Mouse (Mus musculus) mammary gland, adult 2 months (tissue): ENCODE results near the gene Ren1. TPM values are rescaled to one million over a fixed set of nuclear protein-coding genes. Genes with fewer than 3 reads are reported as not detected.

ENCODE experiments used
- polyA plus RNA-seq: library from polyadenylated mRNA; depleted of rRNA; stranded (reverse); fragments of >200 nt; gene quantifications from 2 replicates; pipeline ENCODE4 v1.2.3, GENCODE M21; 2012; ENCODE audit warnings: low replicate concordance; rRNA removed

Gene Ren1
- 0.16 and 0.32 TPM in 2 replicates for polyA plus RNA-seq

GRCm38 (mm10) chr1:133350210-133350609 is at the start of gene Ren1:
TSS of gene Ren1 (plus strand) at chr1:133350510.

GRCm38 (mm10) chr1:133309652-133310267 is 40.5 kb upstream of the Ren1 start, which contains the start of gene Golt1a:
TSS of gene Golt1a (plus strand) at chr1:133309800.

GRCm38 (mm10) chr1:133321267-133321925 is 28.9 kb upstream of the Ren1 start, which contains the start of gene Kiss1:
TSS of gene Kiss1 (plus strand) at chr1:133321875.

GRCm38 (mm10) chr1:133363276-133364021 is 13.1 kb downstream of the Ren1 start, which contains the start of gene Etnk2:
TSS of gene Etnk2 (plus strand) at chr1:133363572.

Other genes starting within 250 kb of the Ren1 start
- gene Ppp1r15b, start 219.4 kb upstream of the Ren1 start, polyA plus RNA-seq = 27.5 and 44.2 TPM in 2 replicates
- 31.0 and 47.6 TPM in 2 replicates for gene Plekha6, start 186.3 kb upstream of the Ren1 start, polyA plus RNA-seq
- gene Golt1a, start 40.7 kb upstream of the Ren1 start, polyA plus RNA-seq = 0.14 TPM in 1 of 2 replicates, not detected in the other
- not detected in 2 replicates for gene Kiss1, start 28.6 kb upstream of the Ren1 start, polyA plus RNA-seq
- gene Etnk2, start 13.1 kb downstream of the Ren1 start, polyA plus RNA-seq = 1.0 and 2.3 TPM in 2 replicates
- gene Sox13, start 73.9 kb downstream of the Ren1 start, polyA plus RNA-seq = 33.3 and 37.6 TPM in 2 replicates